Mouse (Mus musculus) ES-CJ7 (cell line): Measurements from ENCODE around the gene Lrch3.
"Not testable (repeated sequence)": the region's sequence is repeated elsewhere in the genome, so short reads cannot be mapped to it uniquely, and the experiment has no call there.

Source experiments
- DNase-seq: peaks from one replicate; pipeline ENCODE4 v3.0.0; 2011; ENCODE audit warnings: low read depth, low spot score

Lrch3 gene

GRCm38 (mm10) chr16:33054927-33055326, 141.0 kb downstream of the Lrch3 start:
- not testable (repeated sequence) for DNase-seq

GRCm38 (mm10) chr16:33055655-33056054, 141.8 kb downstream of the Lrch3 start:
- DNase-seq: no peak

GRCm38 (mm10) chr16:33056095-33056785, 142.3 kb downstream of the Lrch3 start, which contains the start of the genes Iqcg and Rpl35a:
Iqcg (minus strand) TSS chr16:33056218.
Rpl35a (plus strand) TSS chr16:33056453.
- peak; percentile 93 for DNase-seq

- peak; percentile 57 for DNase-seq
Observed at GRCm38 (mm10) chr16:33056786-33057185, 142.9 kb downstream of the Lrch3 start.

- no peak for DNase-seq
Observed at GRCm38 (mm10) chr16:33058033-33058432, 144.1 kb downstream of the Lrch3 start.

GRCm38 (mm10) chr16:33058656-33059055, 144.8 kb downstream of the Lrch3 start:
- not testable (repeated sequence) for DNase-seq

GRCm38 (mm10) chr16:33059471-33059870, 145.6 kb downstream of the Lrch3 start:
- DNase-seq: no peak

- DNase-seq: no peak
Observed at GRCm38 (mm10) chr16:33060926-33061325, 147.0 kb downstream of the Lrch3 start.

- peak; percentile 29 for DNase-seq
Observed at GRCm38 (mm10) chr16:33061400-33061799, 147.5 kb downstream of the Lrch3 start.

GRCm38 (mm10) chr16:33062024-33062681, 148.3 kb downstream of the Lrch3 start, which contains the start of gene Lmln:
Lmln (plus strand) TSS chr16:33062521.
- peak; percentile 80 for DNase-seq

GRCm38 (mm10) chr16:33062682-33063131, 148.8 kb downstream of the Lrch3 start:
- DNase-seq: peak; percentile 47

- no peak for DNase-seq
Observed at GRCm38 (mm10) chr16:33063267-33063666, 149.4 kb downstream of the Lrch3 start.

GRCm38 (mm10) chr16:33064636-33065035, 150.7 kb downstream of the Lrch3 start:
- no peak for DNase-seq
